Mouse (Mus musculus): ENCODE results near the gene Rab39b. TPM values are rescaled to one million over a fixed set of nuclear protein-coding genes. Genes with fewer than 3 reads are reported as not detected.

Gene Rab39b
- total RNA-seq (2023) = 0.16 to 0.33 TPM (median 0.33 TPM) in 3 of 4 replicates, not detected in the other

DNA sequence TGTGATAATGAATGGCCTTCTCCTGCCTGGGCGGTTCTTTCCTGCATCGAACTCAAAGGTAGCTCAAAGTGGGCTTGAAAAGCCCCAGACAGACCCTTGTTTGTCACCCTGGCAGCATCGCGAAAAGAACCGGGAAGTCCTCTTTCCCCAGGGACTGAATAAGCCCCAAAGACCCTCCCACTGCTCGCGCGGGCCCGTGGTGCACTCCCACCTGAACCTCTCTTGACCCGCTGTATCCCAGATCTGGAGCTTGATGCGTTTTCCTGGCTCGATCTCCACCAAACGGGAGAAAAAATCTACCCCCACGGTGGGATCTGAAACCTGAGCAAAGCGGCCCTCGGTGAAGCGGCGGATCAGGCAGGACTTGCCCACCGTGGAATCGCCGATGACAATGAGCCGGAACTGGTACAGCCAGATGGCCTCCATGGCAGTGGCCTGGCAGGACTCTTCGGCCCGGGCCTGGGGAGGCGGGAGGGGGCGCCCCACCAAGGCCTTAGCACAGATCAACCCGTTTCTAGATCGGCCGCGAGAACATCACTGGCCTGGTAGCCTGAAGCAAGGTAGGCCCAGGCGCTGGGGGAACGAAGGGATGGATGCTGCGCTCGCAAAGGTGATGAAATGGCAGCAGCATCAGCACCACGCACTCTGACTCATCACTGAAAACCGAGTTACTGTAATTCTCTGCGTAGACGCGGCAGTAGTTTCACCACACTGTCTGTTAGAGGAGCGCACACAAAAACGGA lies at the start of gene Rab39b:
TSS of gene Rab39b (minus strand) at position 650 of the 743 bp plus-strand sequence.

Other genes with a start within 250 kb of the Rab39b start
- 22.2 to 46.3 TPM (median 31.4 TPM) in 4 replicates for gene Fundc2, start 195.8 kb downstream of the Rab39b start, total RNA-seq (2023)
- 0.21 to 1.4 TPM (median 0.58 TPM) in 4 replicates for gene F8, start 195.6 kb downstream of the Rab39b start, total RNA-seq (2023)
- 12.9 to 17.9 TPM (median 15.3 TPM) in 4 replicates for gene Cmc4, start 161.6 kb downstream of the Rab39b start, total RNA-seq (2023)
- gene Mtcp1, start 161.6 kb downstream of the Rab39b start, total RNA-seq (2023) = 14.2 to 18.4 TPM (median 17.9 TPM) in 4 replicates
- 25.5 to 28.9 TPM (median 26.3 TPM) in 4 replicates for gene Brcc3, start 161.6 kb downstream of the Rab39b start, total RNA-seq (2023)
- gene Vbp1, start 63.9 kb downstream of the Rab39b start, total RNA-seq (2023) = 70.1 to 79.3 TPM (median 73.7 TPM) in 4 replicates